Mouse (Mus musculus): ENCODE data around the gene Cdh10.

Gene Cdh10

GRCm38 (mm10) chr15:18984891-18985290 is 166.1 kb downstream of the Cdh10 start:
- DNase-seq (ENCODE audit: low spot score), result no peak

- no peak for DNase-seq (ENCODE audit: low spot score)
These were observed 168.9 kb downstream of the Cdh10 start for GRCm38 (mm10) chr15:18987671-18988070.

- DNase-seq (ENCODE audit: low spot score), result no peak
These were observed 174.8 kb downstream of the Cdh10 start for GRCm38 (mm10) chr15:18993512-18993911.

- DNase-seq (ENCODE audit: low spot score), result no peak
These were observed 175.5 kb downstream of the Cdh10 start for GRCm38 (mm10) chr15:18994294-18994693.

- DNase-seq (ENCODE audit: low spot score), result no peak
These were observed 192.1 kb downstream of the Cdh10 start for GRCm38 (mm10) chr15:19010829-19011228.

- no peak for DNase-seq (ENCODE audit: low spot score)
These were observed 214.2 kb downstream of the Cdh10 start for GRCm38 (mm10) chr15:19032983-19033382.

GRCm38 (mm10) chr15:19040077-19040476 is 221.3 kb downstream of the Cdh10 start:
- DNase-seq (ENCODE audit: low spot score), result no peak

Measured in spleen, adult 12 weeks (tissue).